Mouse (Mus musculus) right cerebral cortex, postnatal 25 days (tissue): ENCODE data around the gene Fbxw11.
"Not testable (repeated sequence)": the region's sequence is repeated elsewhere in the genome, so short reads cannot be mapped to it uniquely, and the experiment has no call there.

Source experiments
- DNase-seq: peaks from one replicate; pipeline ENCODE4 v3.0.0; 2022

Fbxw11 gene

GRCm38 (mm10) chr11:32714230-32714629, 71.7 kb downstream of the Fbxw11 start:
- DNase-seq = no peak

- DNase-seq = no peak
These were observed 72.4 kb downstream of the Fbxw11 start for GRCm38 (mm10) chr11:32714896-32715295.

- no peak for DNase-seq
These were observed 73.0 kb downstream of the Fbxw11 start for GRCm38 (mm10) chr11:32715495-32715894.

DNA sequence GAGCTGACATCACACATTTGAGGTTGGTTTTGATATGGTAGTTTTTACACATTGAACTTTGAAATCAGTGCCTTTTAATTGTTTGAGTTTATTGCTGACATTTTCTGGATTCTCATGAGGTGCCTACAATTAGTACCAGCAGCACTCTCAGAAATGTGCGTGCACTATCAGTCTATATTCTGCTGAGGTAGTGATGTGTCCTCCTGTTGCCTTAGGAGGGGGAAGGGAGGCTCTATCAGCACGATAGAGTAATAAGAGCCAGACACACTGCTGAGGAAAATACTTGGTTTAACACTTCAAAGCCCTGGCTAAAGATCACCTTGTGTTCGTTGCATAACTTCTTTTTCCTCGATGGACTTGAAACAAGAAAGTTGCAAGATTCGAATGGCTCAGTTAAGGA, 73.4 kb downstream of the Fbxw11 start:
- no peak for DNase-seq

GRCm38 (mm10) chr11:32716876-32717275, 74.4 kb downstream of the Fbxw11 start:
- DNase-seq = no peak

GRCm38 (mm10) chr11:32717711-32718110, 75.2 kb downstream of the Fbxw11 start:
- DNase-seq = not testable (repeated sequence)

DNA sequence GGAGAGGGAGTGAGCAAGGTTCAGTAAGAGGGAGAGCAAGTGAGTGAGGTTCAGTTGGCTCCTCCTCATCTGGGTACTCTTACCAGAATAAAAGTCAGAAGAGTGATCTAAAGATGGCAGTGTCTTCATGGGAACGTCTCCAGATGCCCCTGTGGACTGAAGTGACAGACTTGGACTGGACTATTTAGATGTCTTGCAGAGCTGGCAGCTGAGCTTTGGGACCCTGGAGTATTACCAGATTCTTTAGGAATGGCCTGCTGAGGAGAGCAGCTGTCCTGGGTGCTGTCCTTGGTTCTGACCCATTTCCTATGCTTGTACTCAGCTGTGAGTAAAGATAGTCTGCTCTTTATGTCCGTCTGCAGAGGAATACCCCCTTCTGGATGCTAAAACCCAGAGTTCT, 75.8 kb downstream of the Fbxw11 start:
- no peak for DNase-seq

DNA sequence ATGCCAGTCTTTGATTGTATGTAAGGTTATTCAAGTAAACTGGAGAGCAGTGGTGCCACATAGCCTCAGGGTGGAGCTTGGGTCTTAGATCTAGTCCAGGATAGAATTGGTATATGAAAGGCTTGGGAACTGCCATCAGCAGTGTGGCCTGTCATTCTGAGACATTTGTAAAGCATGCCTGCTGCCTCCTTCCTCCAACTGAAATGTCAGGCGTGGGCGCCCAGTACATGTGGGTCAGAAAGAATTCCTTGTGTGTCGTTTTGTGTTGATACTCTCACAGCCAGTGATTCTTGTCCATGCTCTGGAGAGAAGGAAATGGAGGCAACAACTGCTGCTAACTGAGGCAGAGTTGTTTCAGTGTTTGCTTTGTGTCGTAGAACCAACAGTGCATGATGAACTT, 76.5 kb downstream of the Fbxw11 start:
- no peak for DNase-seq

DNA sequence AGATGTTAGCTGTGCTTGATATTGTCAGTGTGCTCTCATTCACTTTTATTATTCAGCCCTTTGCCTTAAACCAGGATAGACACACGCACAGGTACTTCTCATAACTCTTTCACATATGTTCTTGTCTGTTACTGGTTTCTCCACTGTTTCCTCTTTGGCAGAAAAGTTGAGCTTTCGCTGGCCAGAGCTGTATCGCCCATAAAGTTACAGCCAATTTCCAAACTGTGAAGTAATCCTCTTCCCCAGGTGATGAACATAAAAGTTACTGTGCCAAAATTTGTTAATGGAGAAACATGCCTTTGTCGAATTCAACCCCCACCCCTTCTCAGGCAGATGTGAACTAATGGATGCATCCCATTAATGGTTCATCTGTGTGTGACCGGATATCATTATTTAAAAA, 80.1 kb downstream of the Fbxw11 start:
- DNase-seq = no peak

DNA sequence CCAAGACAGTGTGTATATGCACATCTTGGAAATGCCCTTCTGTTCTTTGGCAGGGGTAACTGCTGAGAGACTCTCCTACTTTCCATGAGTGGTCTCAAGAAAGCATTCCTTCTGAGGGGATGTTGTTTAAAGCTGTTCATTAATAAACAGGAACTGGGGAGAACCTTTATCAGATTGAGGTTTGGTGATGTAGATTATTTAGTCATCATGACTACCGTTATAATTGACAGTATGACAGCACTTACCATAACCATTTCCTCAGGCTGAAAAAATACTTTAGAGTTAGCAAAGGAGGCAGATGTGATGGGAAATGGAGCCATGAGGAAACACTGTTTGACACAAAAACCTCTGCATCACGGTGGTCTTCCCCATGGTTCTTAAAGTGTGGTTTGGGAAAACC, 80.8 kb downstream of the Fbxw11 start:
- DNase-seq = no peak

- DNase-seq = no peak
These were observed 82.6 kb downstream of the Fbxw11 start for GRCm38 (mm10) chr11:32725171-32725570.

GRCm38 (mm10) chr11:32732467-32732866, 89.9 kb downstream of the Fbxw11 start:
- no peak for DNase-seq

GRCm38 (mm10) chr11:32733195-32733594, 90.7 kb downstream of the Fbxw11 start:
- DNase-seq = no peak

GRCm38 (mm10) chr11:32736371-32736770, 93.8 kb downstream of the Fbxw11 start:
- no peak for DNase-seq

- DNase-seq = no peak
These were observed 95.2 kb downstream of the Fbxw11 start for GRCm38 (mm10) chr11:32737729-32738128.

GRCm38 (mm10) chr11:32743891-32744290, 101.4 kb downstream of the Fbxw11 start:
- DNase-seq = no peak

DNA sequence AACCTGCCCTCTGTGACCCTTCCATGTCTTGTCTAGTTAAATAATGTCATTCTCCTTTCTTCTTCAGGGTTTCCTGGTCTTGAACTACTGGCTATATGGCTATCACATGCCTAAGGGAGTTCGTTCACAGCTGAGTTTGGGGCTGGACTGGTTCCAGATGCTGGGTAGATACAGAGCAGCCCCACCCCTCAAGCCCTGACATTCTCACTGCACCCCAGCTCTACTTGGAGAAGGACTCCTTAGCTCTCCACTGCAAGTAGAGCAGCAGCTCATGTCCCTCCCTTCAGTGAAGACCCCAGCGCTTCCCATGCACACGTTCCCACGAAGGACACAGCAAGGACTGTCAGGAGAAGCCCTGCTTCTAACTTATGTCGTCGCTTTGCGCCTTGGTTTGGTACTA, 101.9 kb downstream of the Fbxw11 start:
- DNase-seq = no peak

DNA sequence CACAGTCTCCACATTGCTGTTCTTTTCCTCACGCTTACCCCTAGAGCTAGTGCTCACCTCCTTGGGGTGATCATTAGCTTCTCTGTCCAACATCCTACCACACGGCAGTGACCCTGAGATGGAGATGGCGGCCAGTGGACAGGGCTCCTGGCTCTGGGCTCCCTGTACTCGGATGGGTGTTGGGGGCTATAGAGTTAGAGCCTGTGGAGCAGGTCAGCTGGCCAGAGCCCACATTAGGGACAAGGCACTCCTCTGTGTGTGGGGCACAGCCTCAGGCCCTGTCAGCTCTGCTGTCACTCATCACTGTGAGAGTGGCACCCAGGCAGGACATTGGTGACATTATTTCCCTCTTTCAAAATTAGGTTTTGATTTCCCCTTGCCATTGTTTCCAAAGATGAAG, 102.9 kb downstream of the Fbxw11 start:
- DNase-seq = no peak

- DNase-seq = no peak
These were observed 103.5 kb downstream of the Fbxw11 start for GRCm38 (mm10) chr11:32746036-32746435.

- DNase-seq = no peak
These were observed 104.0 kb downstream of the Fbxw11 start for GRCm38 (mm10) chr11:32746475-32746874.

DNA sequence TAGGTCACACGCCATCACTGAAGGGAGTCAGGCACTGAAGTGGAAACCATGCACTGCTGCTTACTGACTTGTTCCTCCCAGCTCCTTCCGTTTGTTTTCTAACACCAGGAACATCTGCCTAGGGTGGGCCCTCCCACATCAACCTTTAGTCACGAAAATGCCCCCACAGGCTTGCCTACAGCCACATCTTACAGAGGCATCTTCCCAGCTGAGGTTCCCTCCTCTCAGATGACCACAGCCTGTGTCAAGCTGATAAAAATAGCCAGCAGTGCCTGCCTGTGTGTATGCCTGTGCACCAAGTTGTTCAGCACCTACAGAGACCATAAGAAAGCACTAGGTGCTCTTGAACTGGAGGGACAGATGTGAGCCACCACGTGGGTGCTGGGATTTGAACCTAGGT, 106.3 kb downstream of the Fbxw11 start:
- DNase-seq = no peak

- peak; percentile 9 for DNase-seq
These were observed 109.5 kb downstream of the Fbxw11 start for GRCm38 (mm10) chr11:32751863-32752594.

GRCm38 (mm10) chr11:32752595-32752885, 110.0 kb downstream of the Fbxw11 start:
- no peak for DNase-seq

DNA sequence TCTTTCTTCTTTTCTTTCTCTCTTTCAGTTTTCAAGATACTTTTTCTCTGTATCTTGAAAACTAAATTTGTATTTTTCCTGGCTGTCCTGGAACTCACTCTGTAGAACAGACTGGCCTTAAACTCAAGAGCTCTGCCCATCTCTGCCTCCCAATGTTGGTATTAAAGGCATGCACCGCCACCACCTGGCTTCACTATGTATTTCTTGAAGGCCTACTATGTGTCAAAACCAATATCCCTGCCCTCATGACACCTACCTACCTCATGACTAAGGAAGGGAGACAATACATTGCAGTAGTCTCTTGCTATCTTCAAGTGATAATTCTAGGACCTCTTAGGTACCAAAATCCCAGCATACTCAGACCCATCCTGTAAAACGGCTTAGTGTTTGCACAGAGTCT, 110.8 kb downstream of the Fbxw11 start:
- DNase-seq = no peak

GRCm38 (mm10) chr11:32762773-32763172, 120.2 kb downstream of the Fbxw11 start:
- no peak for DNase-seq
